Comparison of ENCODE assay signal across 7 mouse cellular contexts in genomic region chrX:142808411-142808810, GRCm38 (mm10).
DNase-seq lines count a peak whose midpoint lies in the region; ATAC-seq and TF ChIP-seq lines count a peak whose summit lies in the region.

No protein-coding gene starts in this region.

- peaks cover 24% of the 10 kb centered on the region for H3K27me3 ChIP-seq in embryonic facial prominence, embryonic 10.5 days (replicated peaks; ENCODE audit: low read depth, poor library complexity, severe bottlenecking)
- H3K27me3 ChIP-seq in liver, postnatal 0 days (ENCODE audit: insufficient read depth, low read length), result no peaks in the 10 kb centered on the region

- no peak overlapping the region for H3K4me3 ChIP-seq in embryonic facial prominence, embryonic 10.5 days
- no peak overlapping the region for H3K4me3 ChIP-seq in liver, postnatal 0 days (ENCODE audit: low read depth, low read length)

- H3K4me1 ChIP-seq in embryonic facial prominence, embryonic 10.5 days, result no peaks in the 10 kb centered on the region; the same call in 1 of the 2 replicates
- no peaks in the 10 kb centered on the region for H3K4me1 ChIP-seq in liver, postnatal 0 days (ENCODE audit: insufficient read depth)

- peak; percentile 50 for DNase-seq in ovary, postnatal 14 days (ENCODE audit: low spot score)
- no peak for DNase-seq in ovary, postnatal 10 days (ENCODE audit: low spot score)
- DNase-seq in adipocyte (ENCODE audit: low spot score), result peak; percentile 71
- DNase-seq in embryonic facial prominence, embryonic 10.5 days (ENCODE audit: low spot score), result peak; percentile 36
- DNase-seq in liver, postnatal 0 days, result peak; percentile 45
- DNase-seq in right cerebral cortex, adult 2 months (ENCODE audit: low spot score in 2 of 2), result peak; percentile 58 to 72

- H3K9me3 ChIP-seq in embryonic facial prominence, embryonic 10.5 days, result no peaks in the 10 kb centered on the region
- no peaks in the 10 kb centered on the region for H3K9me3 ChIP-seq in liver, postnatal 0 days (ENCODE audit: low read length)

- H3K9ac ChIP-seq in liver, postnatal 0 days (replicated peaks), result no peak overlapping the region

- TF ChIP-seq CTCF in liver, postnatal 0 days (IDR thresholded peaks at IDR 0.05; ENCODE audit: low read depth), result peak; percentile 70

- no peak overlapping the region for H3K27ac ChIP-seq in embryonic facial prominence, embryonic 10.5 days (replicated peaks)
- H3K27ac ChIP-seq in liver, postnatal 0 days (ENCODE audit: low read depth), result no peak overlapping the region

- no peak for TF ChIP-seq EP300 in liver, postnatal 0 days (IDR thresholded peaks at IDR 0.05; ENCODE audit: low read depth)

- ATAC-seq in inflammation-experienced regulatory T-cells, adult 6 months, result peak; percentile 41
- ATAC-seq in liver, postnatal 0 days, result no peak

- 53% methylated on average over 9 of the region's 9 CpGs for WGBS in embryonic facial prominence, embryonic 10.5 days
- 47% methylated on average over 9 of the region's 9 CpGs for WGBS in liver, postnatal 0 days (ENCODE audit: insufficient replicate concordance)

- H3K4me2 ChIP-seq in liver, postnatal 0 days (ENCODE audit: low read depth, low read length), result no peak overlapping the region

- peaks cover 25% of the 10 kb centered on the region for H3K36me3 ChIP-seq in embryonic facial prominence, embryonic 10.5 days (replicated peaks)
- H3K36me3 ChIP-seq in liver, postnatal 0 days (replicated peaks; ENCODE audit: insufficient read depth, low read length), result no peaks in the 10 kb centered on the region
